Mouse (Mus musculus): ENCODE measurements around the gene Fam131a.
"Not testable (repeated sequence)": the region's sequence is repeated elsewhere in the genome, so short reads cannot be mapped to it uniquely, and the experiment has no call there.

Fam131a gene

GRCm38 (mm10) chr16:20693111-20693701 lies at the start of gene Fam131a:
Gene Fam131a, plus strand, starts transcription at chr16:20693241.
- CTCF ChIA-PET: no interaction called here

DNA sequence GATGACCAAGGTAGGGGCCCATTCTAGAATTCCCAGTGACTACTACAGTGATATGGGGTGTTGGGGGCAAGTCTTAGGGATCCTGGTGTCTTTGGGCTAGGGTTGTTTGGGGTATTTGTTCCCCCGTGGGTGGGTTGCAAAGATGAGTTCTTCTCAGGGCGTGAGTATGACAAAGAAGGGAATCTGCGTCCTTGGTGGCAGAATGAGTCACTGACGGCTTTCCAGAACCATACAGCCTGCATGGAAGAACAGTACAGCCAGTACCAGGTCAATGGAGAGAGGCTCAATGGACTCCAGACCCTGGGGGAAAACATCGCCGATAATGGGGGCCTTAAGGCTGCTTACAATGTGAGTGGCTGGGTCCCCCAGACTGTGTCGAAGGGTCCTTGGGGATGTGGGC lies 49.1 kb upstream of the Fam131a start:
- CTCF ChIA-PET: no interaction called here

- CTCF ChIA-PET: no interaction called here
These were observed 41.7 kb upstream of the Fam131a start, which contains the start of gene Psmd2 for GRCm38 (mm10) chr16:20651076-20651946. Gene Psmd2, plus strand, starts transcription at chr16:20651652.

- CTCF ChIA-PET: no interaction called here
These were observed 41.1 kb upstream of the Fam131a start for GRCm38 (mm10) chr16:20651947-20652310.

DNA sequence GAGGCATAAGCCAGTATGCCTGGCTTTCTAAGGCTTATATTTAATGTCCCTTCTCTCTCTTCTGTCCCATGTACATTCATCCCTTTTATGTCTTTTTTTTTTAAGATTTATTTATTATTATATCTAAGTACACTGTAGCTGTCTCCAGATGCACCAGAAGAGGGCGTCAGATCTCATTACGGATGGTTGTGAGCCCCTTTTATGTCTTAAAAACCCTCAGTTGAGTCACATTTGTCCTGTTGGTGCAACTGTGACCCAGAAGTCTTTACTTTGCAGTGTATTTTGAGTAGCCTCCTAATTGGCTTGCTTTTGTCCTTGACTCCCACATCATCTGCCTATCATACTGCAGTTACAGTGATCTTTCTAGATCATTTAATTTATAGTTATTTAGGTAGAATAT lies 39.7 kb upstream of the Fam131a start:
- CTCF ChIA-PET: no interaction called here

DNA sequence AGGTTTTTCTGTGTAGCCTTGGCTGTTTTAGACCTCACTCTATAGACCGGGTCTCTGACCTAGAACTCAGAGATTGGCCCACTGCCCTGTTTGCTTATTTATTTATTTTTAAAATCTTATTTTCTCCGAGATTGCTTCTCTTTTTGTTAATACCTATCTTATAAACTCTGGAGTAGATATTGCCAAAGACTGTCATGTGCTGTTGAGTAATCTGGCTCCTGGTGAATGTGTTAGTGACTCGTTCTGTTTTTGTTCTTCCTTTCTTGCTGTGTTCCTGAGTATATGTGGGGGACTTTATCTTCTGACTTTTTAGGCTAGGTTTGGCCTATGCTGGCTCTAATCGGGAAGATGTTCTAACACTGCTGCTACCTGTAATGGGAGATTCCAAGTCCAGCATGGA lies 35.4 kb upstream of the Fam131a start:
- CTCF ChIA-PET: no interaction called here

GRCm38 (mm10) chr16:20668013-20668412 lies 25.0 kb upstream of the Fam131a start, which contains the start of gene Eif4g1:
Gene Eif4g1, plus strand, starts transcription at chr16:20668313.
- CTCF ChIA-PET: not testable (repeated sequence)

DNA sequence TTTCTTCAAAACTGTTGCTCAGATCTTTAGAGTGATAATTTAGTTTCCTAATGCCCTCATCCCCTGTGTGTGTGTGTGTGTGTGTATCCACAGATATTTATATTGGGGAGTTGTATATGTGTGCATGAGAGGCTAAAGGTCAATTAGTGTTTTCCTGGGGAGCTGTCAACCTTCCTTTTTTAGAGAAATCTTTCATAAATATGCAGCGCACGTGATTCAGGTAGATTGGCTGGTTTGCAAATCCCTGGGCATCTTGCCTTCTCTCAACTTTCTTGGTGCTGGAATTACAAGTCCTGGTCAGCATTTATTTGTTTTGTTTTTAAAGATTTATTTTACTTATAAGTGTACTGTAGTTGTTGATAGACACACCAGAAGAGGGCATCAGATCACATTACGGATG lies 22.8 kb upstream of the Fam131a start:
- CTCF ChIA-PET: no interaction called here

GRCm38 (mm10) chr16:20671886-20672285 lies 21.2 kb upstream of the Fam131a start:
- CTCF ChIA-PET: interaction anchor here (0.6 kb wide), 1 partner anchor 1586 kb away, joined by 6 read pairs; no protein-coding TSS in a partner anchor

GRCm38 (mm10) chr16:20672500-20672902 lies 20.5 kb upstream of the Fam131a start:
- CTCF ChIA-PET: no interaction called here

GRCm38 (mm10) chr16:20672965-20673705 lies 19.9 kb upstream of the Fam131a start:
- CTCF ChIA-PET: no interaction called here

GRCm38 (mm10) chr16:20673706-20674303 lies 19.2 kb upstream of the Fam131a start:
- CTCF ChIA-PET: no interaction called here

- CTCF ChIA-PET: no interaction called here
These were observed 17.8 kb upstream of the Fam131a start for GRCm38 (mm10) chr16:20675213-20675612.

- CTCF ChIA-PET: interaction anchor here (0.6 kb wide), 1 partner anchor 47 kb away, joined by 4 read pairs; no protein-coding TSS in a partner anchor
These were observed 16.3 kb upstream of the Fam131a start for GRCm38 (mm10) chr16:20676702-20677101.

DNA sequence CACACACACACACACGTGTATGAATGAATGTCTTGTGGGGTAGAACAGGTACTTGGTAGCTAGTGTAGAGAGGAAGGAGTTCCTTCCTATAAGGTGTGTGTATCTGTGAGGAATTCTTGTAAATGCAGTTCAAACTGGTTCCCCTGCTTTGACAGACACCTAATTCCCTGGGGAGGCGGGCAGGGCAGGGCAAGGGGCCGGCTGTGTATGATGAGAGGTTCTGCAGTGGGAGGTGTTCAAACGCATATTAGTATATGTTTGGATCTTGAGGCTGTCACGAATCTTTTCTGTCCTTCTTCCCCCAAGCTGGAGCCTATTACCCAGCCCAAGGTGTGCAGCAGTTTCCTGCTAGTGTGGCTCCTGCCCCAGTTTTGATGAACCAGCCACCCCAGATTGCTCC lies 15.7 kb upstream of the Fam131a start:
- CTCF ChIA-PET: interaction anchor here (0.7 kb wide), 1 partner anchor 235 kb away, joined by 3 read pairs; no protein-coding TSS in a partner anchor

DNA sequence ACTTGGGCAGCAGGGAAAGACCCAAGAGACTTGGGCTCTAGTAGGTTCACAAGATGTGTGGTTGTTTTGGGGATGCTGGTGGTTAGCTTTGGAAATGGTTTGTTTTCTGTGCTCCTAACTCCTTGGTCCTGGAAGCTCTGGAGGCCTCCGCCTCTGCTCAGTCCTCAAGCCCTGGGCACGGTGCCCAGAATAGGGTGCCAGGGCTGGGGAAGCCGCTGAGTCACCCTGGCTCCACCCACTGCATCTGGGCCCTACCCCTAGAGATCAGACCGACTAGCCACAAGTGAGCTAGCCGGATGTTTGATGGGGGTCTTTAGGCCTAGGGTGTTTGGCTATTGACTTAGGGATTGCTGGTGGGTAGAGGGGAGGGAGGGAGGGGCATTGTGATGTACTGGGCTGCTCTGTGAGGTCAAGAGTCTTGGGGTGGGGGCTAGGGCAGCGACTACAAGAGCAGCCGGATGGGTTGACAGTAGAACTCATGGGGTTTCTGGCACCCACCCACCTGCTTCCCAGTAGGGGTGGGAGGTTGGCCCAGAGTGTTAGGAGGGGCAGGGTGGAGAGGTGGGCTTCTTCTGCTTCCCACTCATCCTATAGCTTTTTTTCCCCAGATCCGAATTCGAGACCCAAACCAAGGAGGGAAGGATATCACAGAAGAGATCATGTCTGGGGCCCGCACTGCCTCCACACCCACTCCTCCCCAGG lies 14.9 kb upstream of the Fam131a start:
- CTCF ChIA-PET: interaction anchor here (0.7 kb wide), 1 partner anchor 235 kb away, joined by 3 read pairs; no protein-coding TSS in a partner anchor

- CTCF ChIA-PET: no interaction called here
These were observed 2.3 kb upstream of the Fam131a start for GRCm38 (mm10) chr16:20690774-20691173.

GRCm38 (mm10) chr16:20691617-20692016 lies 1.4 kb upstream of the Fam131a start:
- CTCF ChIA-PET: no interaction called here

DNA sequence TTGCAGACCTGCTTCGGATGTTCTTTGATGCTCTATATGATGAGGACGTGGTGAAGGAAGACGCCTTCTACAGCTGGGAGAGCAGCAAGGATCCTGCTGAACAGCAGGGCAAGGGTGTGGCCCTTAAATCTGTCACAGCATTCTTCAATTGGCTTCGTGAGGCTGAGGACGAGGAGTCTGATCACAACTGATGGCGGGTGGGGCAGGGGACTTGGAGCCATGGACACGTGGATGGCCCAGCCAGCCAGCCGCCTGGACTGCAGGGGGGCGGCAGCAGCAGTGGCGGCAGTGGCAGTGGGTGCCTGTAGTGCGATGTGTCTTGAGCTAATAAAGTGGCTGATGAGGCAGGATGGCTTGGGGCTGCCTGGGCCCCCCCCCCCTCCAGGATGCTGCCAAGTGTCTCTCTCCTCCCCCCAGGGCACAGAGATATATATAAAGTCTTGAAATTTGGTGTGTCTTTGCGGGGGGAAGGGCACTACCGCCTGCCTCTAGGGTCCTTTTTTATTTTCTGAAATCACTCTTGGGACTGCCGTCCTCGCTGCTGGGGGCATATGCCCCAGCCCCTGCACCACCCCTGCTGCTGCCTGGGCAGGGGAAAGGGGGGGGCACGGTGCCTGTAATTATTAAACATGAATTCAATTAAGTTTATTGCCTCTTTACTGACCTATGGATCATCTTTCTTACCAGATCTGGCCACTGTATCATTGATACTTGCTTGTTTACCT lies 638 bp upstream of the Fam131a start:
- CTCF ChIA-PET: no interaction called here

GRCm38 (mm10) chr16:20694781-20695180 lies 1.7 kb downstream of the Fam131a start:
- CTCF ChIA-PET: no interaction called here

Measured in spleen, embryonic (tissue).